Mouse (Mus musculus): ENCODE results near the gene Gpr161. TPM values are rescaled to one million over a fixed set of nuclear protein-coding genes. Genes with fewer than 3 reads are reported as not detected.
A peak's percentile ranks its signal among the peaks of the same experiment; 100 is the strongest.

Gene Gpr161
- polyA plus RNA-seq, 1 experiment from 2014 or later, result 4.7 TPM

- peak; percentile 86 for ATAC-seq
- Histone ChIP-seq H3K9ac (ENCODE audit: low read length) (peak overlapping the region; percentile 96), H3K4me2 (ENCODE audit: low read length) (peak overlapping the region; percentile 81), H3K27me3 (replicated peaks; ENCODE audit: control insufficient read depth, insufficient read depth, low read length) (no peaks in the 10 kb centered on the region), H3K4me3 (ENCODE audit: low read depth, low read length) (peak overlapping the region; percentile 80), H3K9me3 (replicated peaks; ENCODE audit: control insufficient read depth, low read length) (no peaks in the 10 kb centered on the region), H3K4me1 (ENCODE audit: control insufficient read depth, insufficient read depth, low read length) (peaks cover 28% of the 10 kb centered on the region), H3K36me3 (ENCODE audit: control insufficient read depth, insufficient read depth, low read length) (no peaks in the 10 kb centered on the region), H3K27ac (ENCODE audit: low read depth, low read length) (peak overlapping the region; percentile 94)
- whole genome bisulfite sequencing, result under 1% methylated on average over 54 of the region's 71 CpGs
- DNase-seq (ENCODE audit: low spot score), result peak; percentile 71
Measured at GRCm38 (mm10) chr1:165281351-165282221, 14.0 kb upstream of the Gpr161 start.

DNA sequence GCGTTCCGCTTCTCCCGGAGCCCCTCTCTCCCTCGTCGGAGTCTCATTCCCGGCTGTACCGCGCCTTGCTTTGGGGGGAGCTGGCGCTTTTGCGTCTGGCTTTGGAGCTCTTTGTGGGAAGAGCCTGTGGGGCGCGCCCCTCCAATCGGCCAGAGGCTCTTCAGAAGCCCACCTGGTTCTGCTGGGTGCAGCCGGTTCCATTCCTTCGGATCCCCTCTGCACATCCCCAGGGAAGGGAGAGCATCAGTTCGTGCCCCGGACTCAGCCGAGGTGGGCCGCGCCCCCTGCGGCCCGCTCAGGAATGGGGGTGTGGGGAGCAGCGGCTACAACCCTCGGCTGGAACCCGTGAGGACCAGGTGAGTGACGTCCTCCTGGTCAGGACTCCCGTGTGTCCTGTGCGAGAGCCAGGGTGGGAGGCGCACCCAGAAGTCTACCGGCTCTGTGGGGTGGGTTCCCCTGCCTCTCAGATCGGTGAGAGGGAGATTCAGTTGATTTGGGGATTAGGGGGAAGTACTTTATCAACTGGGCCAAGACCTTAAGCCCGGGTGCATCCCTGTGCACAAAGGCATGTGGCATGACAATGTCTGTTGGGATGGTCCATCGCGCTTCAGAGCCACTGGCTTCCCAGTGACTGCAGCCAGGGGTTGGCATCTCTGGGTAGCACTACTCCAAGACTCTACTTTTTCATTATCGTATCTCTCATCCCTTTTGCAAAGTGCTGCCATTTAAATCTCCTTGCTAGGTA, 13.2 kb upstream of the Gpr161 start:
- WGBS, result under 1% methylated on average over 35 of the region's 35 CpGs
- Histone ChIP-seq H3K4me2 (ENCODE audit: low read length) (peak overlapping the region; percentile 81), H3K9me3 (replicated peaks; ENCODE audit: control insufficient read depth, low read length) (no peaks in the 10 kb centered on the region), H3K9ac (ENCODE audit: low read length) (peak overlapping the region; percentile 96), H3K27ac (ENCODE audit: low read depth, low read length) (peak overlapping the region; percentile 94), H3K4me3 (ENCODE audit: low read depth, low read length) (peak overlapping the region; percentile 80), H3K4me1 (ENCODE audit: control insufficient read depth, insufficient read depth, low read length) (peaks cover 28% of the 10 kb centered on the region), H3K36me3 (ENCODE audit: control insufficient read depth, insufficient read depth, low read length) (no peaks in the 10 kb centered on the region), H3K27me3 (replicated peaks; ENCODE audit: control insufficient read depth, insufficient read depth, low read length) (no peaks in the 10 kb centered on the region)
- ATAC-seq (peak; percentile 12), DNase-seq (ENCODE audit: low spot score) (peak; percentile 31)

GRCm38 (mm10) chr1:165282967-165283345, 12.6 kb upstream of the Gpr161 start:
- Histone ChIP-seq H3K36me3 (ENCODE audit: control insufficient read depth, insufficient read depth, low read length) (no peaks in the 10 kb centered on the region), H3K4me3 (ENCODE audit: low read depth, low read length) (peak overlapping the region; percentile 80), H3K9ac (ENCODE audit: low read length) (peak overlapping the region; percentile 96), H3K9me3 (replicated peaks; ENCODE audit: control insufficient read depth, low read length) (no peaks in the 10 kb centered on the region), H3K4me2 (ENCODE audit: low read length) (peak overlapping the region; percentile 81), H3K4me1 (ENCODE audit: control insufficient read depth, insufficient read depth, low read length) (peaks cover 28% of the 10 kb centered on the region), H3K27me3 (replicated peaks; ENCODE audit: control insufficient read depth, insufficient read depth, low read length) (no peaks in the 10 kb centered on the region), H3K27ac (ENCODE audit: low read depth, low read length) (no peak overlapping the region)
- ATAC-seq (no peak), DNase-seq (ENCODE audit: low spot score) (no peak)
- WGBS, result 7% methylated on average over 7 of the region's 7 CpGs

DNA sequence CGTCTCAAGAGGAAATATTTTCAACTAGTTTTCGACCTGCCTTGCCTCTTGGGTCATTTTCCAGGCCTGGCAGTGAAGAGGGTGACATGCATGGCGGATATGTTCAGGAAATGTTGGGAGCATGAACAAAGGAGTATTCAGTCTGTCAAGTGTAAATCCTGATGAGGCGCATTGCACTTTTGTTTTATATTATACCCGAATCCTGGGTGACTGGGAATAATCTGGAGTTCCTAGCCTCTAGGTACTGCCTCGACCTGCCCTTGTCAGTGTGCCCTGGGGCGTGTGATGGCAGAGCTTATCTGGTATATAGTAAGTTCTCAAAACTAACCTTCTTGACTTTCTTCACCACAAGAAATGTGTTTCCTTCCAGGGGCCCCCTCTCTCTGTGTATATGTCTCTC, 11.5 kb upstream of the Gpr161 start:
- no peaks in the 10 kb centered on the region for H3K9me3 ChIP-seq (replicated peaks; ENCODE audit: control insufficient read depth, low read length)
- no peaks in the 10 kb centered on the region for H3K36me3 ChIP-seq (ENCODE audit: control insufficient read depth, insufficient read depth, low read length)
- ATAC-seq (no peak), DNase-seq (ENCODE audit: low spot score) (no peak)
- H3K4me2 ChIP-seq (ENCODE audit: low read length), result peak overlapping the region; percentile 81
- H3K27me3 ChIP-seq (replicated peaks; ENCODE audit: control insufficient read depth, insufficient read depth, low read length), result no peaks in the 10 kb centered on the region
- H3K27ac ChIP-seq (ENCODE audit: low read depth, low read length), result no peak overlapping the region
- WGBS, result 49% methylated on average over 7 of the region's 7 CpGs
- peak overlapping the region; percentile 80 for H3K4me3 ChIP-seq (ENCODE audit: low read depth, low read length)
- no peak overlapping the region for H3K9ac ChIP-seq (ENCODE audit: low read length)
- H3K4me1 ChIP-seq (ENCODE audit: control insufficient read depth, insufficient read depth, low read length), result peaks cover 28% of the 10 kb centered on the region

- no peaks in the 10 kb centered on the region for H3K27me3 ChIP-seq (replicated peaks; ENCODE audit: control insufficient read depth, insufficient read depth, low read length)
- H3K9me3 ChIP-seq (replicated peaks; ENCODE audit: control insufficient read depth, low read length), result no peaks in the 10 kb centered on the region
- WGBS, result 86% methylated on average over 9 of the region's 9 CpGs
- 0 out of 2 replicates have a peak, but pooled peaks cover 3% of the 10 kb centered on the region for H3K36me3 ChIP-seq (ENCODE audit: control insufficient read depth, insufficient read depth, low read length)
- DNase-seq (ENCODE audit: low spot score) (no peak), ATAC-seq (no peak)
- no peak overlapping the region for H3K27ac ChIP-seq (ENCODE audit: low read depth, low read length)
- no peak overlapping the region for H3K9ac ChIP-seq (ENCODE audit: low read length)
- no peak overlapping the region for H3K4me2 ChIP-seq (ENCODE audit: low read length)
- no peak overlapping the region for H3K4me3 ChIP-seq (ENCODE audit: low read depth, low read length)
- H3K4me1 ChIP-seq (ENCODE audit: control insufficient read depth, insufficient read depth, low read length), result peaks cover 11% of the 10 kb centered on the region
Measured at GRCm38 (mm10) chr1:165288165-165288564, 7.4 kb upstream of the Gpr161 start.

GRCm38 (mm10) chr1:165289831-165290230, 5.8 kb upstream of the Gpr161 start:
- Histone ChIP-seq H3K4me3 (ENCODE audit: low read depth, low read length) (no peak overlapping the region), H3K9me3 (replicated peaks; ENCODE audit: control insufficient read depth, low read length) (no peaks in the 10 kb centered on the region), H3K4me1 (ENCODE audit: control insufficient read depth, insufficient read depth, low read length) (no peaks in the 10 kb centered on the region), H3K36me3 (ENCODE audit: control insufficient read depth, insufficient read depth, low read length) (peaks cover 16% of the 10 kb centered on the region; the same call in 1 of the 2 replicates), H3K27me3 (replicated peaks; ENCODE audit: control insufficient read depth, insufficient read depth, low read length) (no peaks in the 10 kb centered on the region), H3K27ac (ENCODE audit: low read depth, low read length) (no peak overlapping the region), H3K4me2 (ENCODE audit: low read length) (no peak overlapping the region), H3K9ac (ENCODE audit: low read length) (no peak overlapping the region)
- ATAC-seq (no peak), DNase-seq (ENCODE audit: low spot score) (no peak)
- WGBS, result 91% methylated on average over 4 of the region's 4 CpGs

DNA sequence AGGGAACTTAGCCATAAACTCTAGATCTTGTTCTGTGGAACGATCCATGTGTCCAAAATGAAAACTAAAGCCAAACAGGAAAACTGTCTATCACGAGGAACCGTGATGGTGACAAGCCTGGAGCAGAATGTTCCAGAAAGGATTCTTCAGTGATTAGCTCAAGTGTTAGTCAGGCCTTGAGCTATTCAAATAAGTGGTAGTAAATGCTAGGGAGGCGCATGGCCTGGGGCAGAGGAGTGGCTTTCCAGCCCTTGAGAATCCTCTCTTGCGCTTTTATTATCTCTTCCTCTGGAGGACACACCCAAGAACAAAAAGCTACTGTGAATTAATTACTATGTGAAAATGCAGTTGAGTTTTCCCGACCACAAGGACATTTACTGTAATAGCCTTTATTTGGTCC, 4.0 kb upstream of the Gpr161 start:
- Histone ChIP-seq H3K27me3 (replicated peaks; ENCODE audit: control insufficient read depth, insufficient read depth, low read length) (no peaks in the 10 kb centered on the region), H3K4me1 (ENCODE audit: control insufficient read depth, insufficient read depth, low read length) (no peaks in the 10 kb centered on the region), H3K36me3 (ENCODE audit: control insufficient read depth, insufficient read depth, low read length) (peaks cover 24% of the 10 kb centered on the region), H3K4me2 (ENCODE audit: low read length) (no peak overlapping the region), H3K27ac (ENCODE audit: low read depth, low read length) (no peak overlapping the region), H3K4me3 (ENCODE audit: low read depth, low read length) (no peak overlapping the region), H3K9ac (ENCODE audit: low read length) (no peak overlapping the region), H3K9me3 (replicated peaks; ENCODE audit: control insufficient read depth, low read length) (no peaks in the 10 kb centered on the region)
- WGBS, result 95% methylated on average over 6 of the region's 6 CpGs
- DNase-seq (ENCODE audit: low spot score) (no peak), ATAC-seq (no peak)

- no peak overlapping the region for H3K4me3 ChIP-seq (ENCODE audit: low read depth, low read length)
- H3K9me3 ChIP-seq (replicated peaks; ENCODE audit: control insufficient read depth, low read length), result no peaks in the 10 kb centered on the region
- H3K4me1 ChIP-seq (ENCODE audit: control insufficient read depth, insufficient read depth, low read length), result peaks cover 18% of the 10 kb centered on the region
- no peak overlapping the region for H3K27ac ChIP-seq (ENCODE audit: low read depth, low read length)
- ATAC-seq, result no peak
- H3K36me3 ChIP-seq (ENCODE audit: control insufficient read depth, insufficient read depth, low read length), result peaks cover 8% of the 10 kb centered on the region
- H3K27me3 ChIP-seq (replicated peaks; ENCODE audit: control insufficient read depth, insufficient read depth, low read length), result no peaks in the 10 kb centered on the region
- no peak for DNase-seq (ENCODE audit: low spot score)
- 85% methylated on average over 3 of the region's 3 CpGs for WGBS
- H3K9ac ChIP-seq (ENCODE audit: low read length), result no peak overlapping the region
- H3K4me2 ChIP-seq (ENCODE audit: low read length), result no peak overlapping the region
Measured at GRCm38 (mm10) chr1:165301108-165301507, 5.5 kb downstream of the Gpr161 start.

DNA sequence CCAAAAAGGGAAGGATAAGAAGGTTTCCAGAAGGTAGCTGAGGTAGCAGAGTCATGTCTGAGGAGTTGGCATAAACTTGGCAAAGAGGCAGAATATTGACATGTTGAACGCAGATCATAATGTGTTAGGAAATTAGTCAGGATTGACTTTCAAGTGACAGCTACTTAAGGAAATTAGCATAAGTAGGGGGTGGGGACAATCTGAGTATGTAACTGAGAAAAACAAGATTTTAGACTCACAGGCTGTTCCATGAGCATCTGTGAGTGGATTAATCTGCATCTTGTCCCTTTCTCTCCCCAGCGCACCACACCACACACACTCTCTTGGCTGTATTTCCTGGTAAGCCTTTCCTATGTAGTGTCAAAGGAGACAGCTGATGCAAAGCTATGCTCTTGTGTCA, 6.0 kb downstream of the Gpr161 start:
- H3K9me3 ChIP-seq (replicated peaks; ENCODE audit: control insufficient read depth, low read length), result no peaks in the 10 kb centered on the region
- no peak overlapping the region for H3K27ac ChIP-seq (ENCODE audit: low read depth, low read length)
- peak; percentile 75 for ATAC-seq
- 69% methylated on average over 2 of the region's 2 CpGs for WGBS
- no peak overlapping the region for H3K4me2 ChIP-seq (ENCODE audit: low read length)
- H3K4me3 ChIP-seq (ENCODE audit: low read depth, low read length), result no peak overlapping the region
- peaks cover 11% of the 10 kb centered on the region for H3K36me3 ChIP-seq (ENCODE audit: control insufficient read depth, insufficient read depth, low read length)
- H3K4me1 ChIP-seq (ENCODE audit: control insufficient read depth, insufficient read depth, low read length), result peaks cover 18% of the 10 kb centered on the region
- no peak overlapping the region for H3K9ac ChIP-seq (ENCODE audit: low read length)
- no peaks in the 10 kb centered on the region for H3K27me3 ChIP-seq (replicated peaks; ENCODE audit: control insufficient read depth, insufficient read depth, low read length)
- DNase-seq (ENCODE audit: low spot score), result peak; percentile 71
